Mouse (Mus musculus) bone marrow, adult 2 months (tissue): ENCODE measurements around the gene Cpox. TPM values are rescaled to one million over a fixed set of nuclear protein-coding genes. Genes with fewer than 3 reads are reported as not detected.
"Not testable (repeated sequence)": the region's sequence is repeated elsewhere in the genome, so short reads cannot be mapped to it uniquely, and the experiment has no call there.

Experiments
- H3K27ac ChIP-seq: fragments of 200-500 bp; 2 replicates; pipeline ENCODE4 v1.5.1; 2012; ENCODE audit warnings: low read depth, mild to moderate bottlenecking, control low read depth, inconsistent platforms, low read length; ENCODE audit not compliant: control insufficient read depth, poor library complexity, insufficient read depth
- H3K4me1 ChIP-seq: fragments of 200-500 bp; 2 replicates; pipeline ENCODE4 v1.6.1; 2011; ENCODE audit warnings: low read length; ENCODE audit not compliant: control insufficient read depth, insufficient read depth
- H3K4me3 ChIP-seq: fragments of 200-500 bp; replicated peaks from 2 replicates; pipeline ENCODE3; 2011; ENCODE audit warnings: mild to moderate bottlenecking, low read depth, low read length, control low read depth; ENCODE audit not compliant: control insufficient read depth
- CTCF ChIP-seq: fragments of 200-500 bp; IDR thresholded peaks from 2 replicates; pipeline ENCODE4 v1.5.1; 2011; ENCODE audit warnings: low read length, control low read depth; ENCODE audit not compliant: control insufficient read depth, insufficient read depth
- POLR2A ChIP-seq: fragments of 200-500 bp; IDR thresholded peaks from 2 replicates; pipeline ENCODE4 v1.6.1; 2011; ENCODE audit warnings: low read depth, mild to moderate bottlenecking, control low read depth, low read length, borderline replicate concordance; ENCODE audit not compliant: control insufficient read depth
- WGBS: fragments of 180-500 bp; shearing (Covaris S2); methylation state at CpG from one replicate; pipeline ENCODE4 v1.1.7; 2018; 5-methylcytosine and 5-hydroxymethylcytosine counted together
- polyA plus RNA-seq: library from polyadenylated mRNA; stranded (reverse); fragments of >200 nt; gene quantifications from 2 replicates; pipeline ENCODE4 v1.2.4, GENCODE M21; 2011; ENCODE audit warnings: low replicate concordance; ENCODE audit not compliant: missing spikeins, insufficient read depth, insufficient read length

Cpox gene
- polyA plus RNA-seq, 1 experiment, result 68.6 TPM

DNA sequence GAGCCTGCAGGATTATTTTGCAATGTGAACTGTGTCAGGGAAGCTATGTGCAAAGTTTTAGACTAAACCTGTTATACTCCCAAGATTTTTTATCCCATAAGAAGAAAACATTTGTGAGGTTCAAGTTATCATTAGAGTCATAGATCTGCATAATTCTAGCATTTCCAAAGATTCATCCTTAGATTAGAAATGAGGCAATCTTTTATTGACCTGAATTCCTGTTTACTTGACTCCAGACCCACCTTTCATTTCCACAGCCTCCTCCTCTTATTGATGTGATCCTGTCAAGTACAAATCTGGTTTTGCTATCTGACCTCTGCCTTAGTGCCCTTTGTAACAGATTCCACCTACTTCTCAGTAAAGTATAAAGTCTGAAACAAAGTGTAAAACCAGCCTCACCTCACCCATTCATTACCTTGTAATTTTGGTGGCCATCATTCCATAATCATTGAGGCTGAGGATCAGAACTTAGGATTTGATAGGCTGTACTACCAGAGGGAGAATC lies 7.8 kb upstream of the Cpox start:
- TF ChIP-seq POLR2A (no peak), CTCF (no peak)
- peak overlapping the region; percentile 64; the same call in 1 of the 2 replicates for H3K27ac ChIP-seq
- H3K4me3 ChIP-seq, result no peak overlapping the region
- no peaks in the 10 kb centered on the region; the same call in 1 of the 2 replicates for H3K4me1 ChIP-seq

DNA sequence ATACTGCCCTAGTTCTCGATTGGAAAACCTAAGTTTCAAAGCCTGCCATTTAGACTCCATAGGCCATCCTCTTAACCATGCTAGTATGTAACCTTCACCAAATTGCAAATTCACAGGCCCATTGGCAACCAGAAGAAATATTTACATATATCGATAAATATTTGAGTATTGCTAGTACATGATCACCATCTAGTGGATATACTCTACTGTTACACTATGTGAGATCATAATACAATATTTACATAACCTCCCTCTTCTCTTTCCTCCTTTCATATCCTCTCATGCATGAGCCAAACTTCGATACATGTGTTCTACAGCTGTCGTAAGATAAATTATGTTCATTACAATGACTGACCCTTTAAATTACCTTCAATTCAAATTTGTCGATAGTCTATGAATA lies 7.1 kb upstream of the Cpox start:
- TF ChIP-seq POLR2A (no peak), CTCF (no peak)
- WGBS, result 33% methylated on average over 5 of the region's 5 CpGs
- Histone ChIP-seq H3K4me3 (no peak overlapping the region), H3K4me1 (peaks cover 1% of the 10 kb centered on the region; the same call in 1 of the 2 replicates), H3K27ac (no peak overlapping the region)

DNA sequence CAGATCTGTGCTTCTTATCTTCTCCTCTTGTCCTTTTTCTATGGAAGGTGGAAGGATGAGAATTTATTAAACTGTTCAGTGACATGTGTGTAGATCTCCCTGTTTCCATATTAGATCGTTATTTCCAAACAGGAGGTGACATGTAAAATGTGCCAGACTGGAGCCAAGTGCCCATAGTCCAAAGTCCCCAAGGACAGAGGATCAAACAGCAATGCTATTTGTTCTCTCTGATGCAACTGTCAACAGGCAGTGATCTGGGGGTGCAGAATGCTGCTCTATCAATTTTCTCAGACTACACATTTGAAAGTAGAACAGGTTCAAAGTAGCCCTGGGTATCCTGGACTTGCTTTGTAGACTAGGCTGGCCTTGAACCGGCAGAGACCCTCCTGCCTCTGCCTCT lies 6.3 kb upstream of the Cpox start:
- TF ChIP-seq POLR2A (no peak), CTCF (no peak)
- H3K4me3 ChIP-seq, result no peak overlapping the region
- peaks cover 1% of the 10 kb centered on the region; the same call in 1 of the 2 replicates for H3K4me1 ChIP-seq
- WGBS, result 88% methylated on average over 2 of the region's 2 CpGs
- no peak overlapping the region for H3K27ac ChIP-seq

DNA sequence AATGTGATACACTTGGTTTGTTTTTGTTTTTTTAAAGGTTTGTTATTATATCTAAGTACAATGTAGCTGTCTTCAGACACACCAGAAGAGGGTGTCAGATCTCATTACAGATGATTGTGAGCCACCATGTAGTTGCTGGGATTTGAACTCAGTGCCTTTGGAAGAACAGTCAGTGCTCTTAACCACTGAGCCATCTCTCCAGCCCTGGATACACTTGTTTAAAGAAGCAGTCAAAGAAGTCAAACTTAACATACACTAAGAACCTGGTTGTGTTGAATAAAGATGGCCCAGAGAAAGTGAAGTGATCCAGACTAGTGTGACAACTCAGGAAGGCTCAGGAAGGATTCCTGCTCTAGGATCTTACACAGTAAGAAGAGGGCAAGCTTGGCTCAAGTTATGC lies 5.0 kb upstream of the Cpox start:
- H3K27ac ChIP-seq, H3K4me1 ChIP-seq, H3K4me3 ChIP-seq: not testable (repeated sequence)

DNA sequence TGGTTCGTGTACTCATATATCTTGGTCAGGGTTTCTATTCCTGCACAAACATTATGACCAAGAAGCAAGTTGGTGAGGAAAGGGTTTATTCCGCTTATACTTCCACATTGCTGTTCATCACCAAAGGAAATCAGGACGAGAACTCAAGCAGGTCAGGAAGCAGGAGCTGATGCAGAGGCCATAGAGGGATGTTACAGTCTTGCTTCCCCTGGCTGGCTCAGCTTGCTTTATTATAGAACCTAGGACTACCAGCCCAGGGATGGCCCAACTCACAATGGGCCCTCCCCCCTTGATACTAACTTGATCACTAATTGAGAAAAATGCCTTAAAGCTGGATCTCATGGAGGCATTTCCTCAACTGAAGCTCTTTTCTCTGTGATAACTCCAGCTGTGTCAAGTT lies 3.4 kb upstream of the Cpox start:
- H3K4me3 ChIP-seq, H3K27ac ChIP-seq, H3K4me1 ChIP-seq: not testable (repeated sequence)
- 79% methylated on average over 3 of the region's 3 CpGs for WGBS

DNA sequence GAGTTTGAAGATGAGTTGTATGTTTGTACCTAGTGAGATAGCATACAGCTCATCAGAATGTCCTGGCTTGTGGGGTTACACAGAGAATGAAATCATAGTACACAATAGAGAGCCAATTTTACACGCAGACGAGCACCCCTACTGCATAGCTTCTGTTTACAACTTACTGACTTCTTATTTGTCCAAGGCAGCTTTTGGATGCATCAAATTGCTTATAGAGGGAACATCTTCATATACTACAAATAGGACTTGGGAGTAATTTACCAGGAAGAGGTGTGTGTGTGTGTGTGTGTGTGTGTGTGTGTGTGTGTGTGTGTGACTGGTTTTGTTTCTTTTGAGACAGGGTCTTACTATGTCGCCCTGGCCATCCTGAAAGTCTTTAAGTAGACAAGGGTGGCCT lies 1.5 kb upstream of the Cpox start:
- Histone ChIP-seq H3K4me3 (no peak overlapping the region), H3K27ac (no peak overlapping the region), H3K4me1 (peaks cover 1% of the 10 kb centered on the region; the same call in 1 of the 2 replicates)
- whole genome bisulfite sequencing, result 76% methylated on average over 3 of the region's 3 CpGs
- TF ChIP-seq CTCF (no peak), POLR2A (no peak)

DNA sequence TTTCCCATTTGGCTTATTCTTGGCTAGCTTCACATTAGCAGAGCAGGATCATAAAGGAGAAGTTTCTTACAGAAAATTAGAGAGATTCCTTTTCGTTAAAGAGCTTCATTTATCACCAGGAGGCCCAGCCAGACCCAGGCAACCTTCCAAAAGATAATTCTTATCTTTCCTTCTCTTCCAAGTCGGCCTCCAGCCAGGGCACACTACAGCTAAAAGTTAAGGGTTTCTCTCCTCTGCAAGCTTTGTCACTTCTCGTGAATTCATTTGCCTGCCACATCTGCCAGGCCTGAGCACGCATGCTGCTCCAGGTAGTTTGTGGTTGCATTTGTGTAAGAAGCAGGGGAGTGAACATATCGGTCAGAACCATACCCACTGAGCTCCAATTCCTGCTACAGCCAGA lies 828 bp upstream of the Cpox start:
- H3K4me3 ChIP-seq, result no peak overlapping the region
- WGBS, result 39% methylated on average over 5 of the region's 5 CpGs
- peak overlapping the region; percentile 50 for H3K27ac ChIP-seq
- TF ChIP-seq CTCF (no peak), POLR2A (no peak)
- peaks cover 1% of the 10 kb centered on the region; the same call in 1 of the 2 replicates for H3K4me1 ChIP-seq

DNA sequence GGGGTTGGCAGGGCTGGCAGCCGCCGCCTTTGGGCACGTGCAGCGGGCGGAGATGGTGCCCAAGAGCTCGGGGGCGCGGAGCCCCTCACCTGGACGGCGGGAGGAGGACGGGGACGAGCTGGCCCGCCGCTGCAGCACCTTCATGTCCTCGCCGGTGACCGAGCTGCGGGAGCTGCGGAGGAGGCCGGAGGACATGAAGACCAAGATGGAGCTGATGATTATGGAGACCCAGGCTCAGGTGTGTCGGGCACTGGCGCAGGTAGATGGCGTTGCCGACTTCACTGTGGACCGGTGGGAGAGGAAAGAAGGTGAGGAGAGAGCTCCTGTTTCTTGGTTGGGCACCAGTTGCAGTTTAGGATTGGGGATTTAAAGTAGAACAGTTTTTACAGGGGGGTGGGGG lies 551 bp downstream of the Cpox start:
- no peak for TF ChIP-seq CTCF
- peaks cover 1% of the 10 kb centered on the region; the same call in 1 of the 2 replicates for H3K4me1 ChIP-seq
- WGBS, result under 1% methylated on average over 25 of the region's 25 CpGs
- H3K4me3 ChIP-seq, result peak overlapping the region; percentile 95
- peak overlapping the region; percentile 89 for H3K27ac ChIP-seq

DNA sequence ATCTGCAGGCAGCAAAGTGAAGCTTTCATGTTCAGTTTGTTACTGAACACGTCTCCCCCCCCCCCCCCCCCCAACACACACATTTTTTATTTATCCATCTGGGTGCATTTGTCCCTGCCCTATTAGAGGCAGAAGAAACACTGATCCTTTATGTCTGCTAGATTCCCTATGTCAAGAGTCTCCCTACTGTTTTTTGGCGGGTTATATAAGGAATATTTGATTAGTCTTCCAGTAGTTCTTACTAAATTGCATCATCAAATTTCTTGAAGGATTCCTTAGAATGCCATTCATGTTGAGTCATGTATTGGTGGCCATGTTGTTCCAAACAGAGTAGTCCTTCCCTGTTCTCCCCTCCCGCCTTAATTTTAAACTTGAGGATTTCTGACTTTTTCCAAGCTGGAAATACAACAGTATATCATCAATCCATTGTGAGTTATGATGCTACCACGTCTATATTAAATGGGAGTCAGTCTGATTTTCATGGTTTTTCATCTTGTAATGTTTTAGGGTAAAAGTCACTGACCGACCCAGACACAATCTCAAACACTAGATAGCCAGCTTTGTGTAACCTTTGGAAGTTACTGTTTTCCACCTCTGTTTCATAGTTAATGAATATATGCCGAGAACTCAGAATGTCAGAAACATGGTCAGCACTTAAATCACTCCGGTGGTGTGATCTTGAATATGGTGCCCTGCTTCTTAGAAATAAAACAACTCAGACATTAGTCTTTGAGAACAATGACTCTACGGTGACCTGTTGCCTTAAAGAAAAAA lies 1.3 kb downstream of the Cpox start:
- 59% methylated on average over 8 of the region's 8 CpGs for WGBS
- Histone ChIP-seq H3K4me1 (peaks cover 1% of the 10 kb centered on the region; the same call in 1 of the 2 replicates), H3K4me3 (peak overlapping the region; percentile 49), H3K27ac (no peak overlapping the region)
- no peak for TF ChIP-seq POLR2A
- TF ChIP-seq CTCF, result no peak
